Mouse (Mus musculus) lung, postnatal 36 days (tissue): ENCODE results near the gene Nckap5l.
A peak's percentile ranks its signal among the peaks of the same experiment; 100 is the strongest.
"Not testable (repeated sequence)": the region's sequence is repeated elsewhere in the genome, so short reads cannot be mapped to it uniquely, and the experiment has no call there.

ENCODE experiments used
- DNase-seq: peaks from one replicate; pipeline ENCODE4 v3.0.0; 2022; ENCODE audit warnings: mixed read lengths

Gene Nckap5l

GRCm38 (mm10) chr15:99469067-99469466, 11.5 kb upstream of the Nckap5l start:
- DNase-seq = peak; percentile 95

DNA sequence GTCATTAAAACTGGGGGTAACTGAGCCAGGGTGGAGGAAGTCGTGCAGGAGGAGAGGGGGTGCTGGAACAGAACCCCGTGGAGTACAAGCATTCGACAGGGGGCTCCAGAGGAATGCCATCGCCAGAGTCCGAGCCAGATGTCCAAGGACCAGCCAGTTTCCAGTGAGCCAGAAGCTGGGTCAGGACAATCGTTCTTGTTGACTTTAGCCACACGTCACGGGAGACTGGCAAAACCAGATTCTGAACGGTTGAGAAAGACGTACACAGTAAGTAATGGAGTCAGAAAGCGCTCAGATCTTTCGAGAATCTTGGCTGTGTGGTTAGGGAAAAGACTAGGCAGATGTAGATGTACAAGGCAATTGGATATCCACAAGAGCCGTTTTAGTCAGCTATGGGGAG, 5.6 kb upstream of the Nckap5l start:
- peak; percentile 74 for DNase-seq

GRCm38 (mm10) chr15:99456963-99457605, 464 bp downstream of the Nckap5l start:
- peak; percentile 65 for DNase-seq

GRCm38 (mm10) chr15:99456338-99456962, 1.1 kb downstream of the Nckap5l start:
- DNase-seq = peak; percentile 49

- DNase-seq = no peak
Measured at GRCm38 (mm10) chr15:99455415-99455814, 2.1 kb downstream of the Nckap5l start.

GRCm38 (mm10) chr15:99454585-99455279, 2.8 kb downstream of the Nckap5l start:
- DNase-seq = no peak

DNA sequence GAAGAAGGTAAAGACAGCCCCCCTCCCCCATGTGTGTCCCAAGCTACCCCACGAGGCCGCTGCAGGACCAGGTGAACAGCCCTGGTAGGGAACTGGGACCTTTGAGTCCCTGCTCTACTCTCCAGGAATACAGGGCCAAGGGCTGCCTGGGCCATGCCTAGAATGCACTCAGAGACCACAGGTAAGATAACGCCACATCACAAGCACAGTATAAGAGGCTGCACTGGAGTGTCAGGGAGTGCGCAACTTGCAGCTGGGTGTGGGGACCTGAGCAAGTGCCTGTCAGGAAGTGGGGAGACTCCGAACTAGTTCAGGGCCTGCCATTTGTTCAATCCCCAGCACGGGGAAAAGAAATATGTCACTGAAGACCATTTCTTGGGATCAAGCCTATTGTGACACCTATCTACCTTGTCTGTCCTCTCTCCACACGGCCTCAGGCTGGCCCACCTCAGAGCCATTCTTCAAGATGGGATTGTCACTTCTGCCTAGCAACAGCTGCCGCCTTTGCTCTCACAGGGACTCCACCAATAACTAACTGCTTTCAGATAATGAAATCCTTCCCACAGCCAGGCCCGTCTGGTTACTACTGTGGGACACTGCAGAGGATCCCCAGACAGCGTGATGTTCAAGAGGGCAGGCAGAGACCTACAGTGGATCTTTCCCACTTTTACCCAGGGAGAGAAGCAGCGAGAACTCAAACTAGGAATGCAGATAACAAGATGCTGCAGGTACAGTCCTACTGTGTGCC, 4.2 kb downstream of the Nckap5l start:
- peak; percentile 59 for DNase-seq

GRCm38 (mm10) chr15:99449751-99450280, 7.7 kb downstream of the Nckap5l start:
- DNase-seq = no peak

DNA sequence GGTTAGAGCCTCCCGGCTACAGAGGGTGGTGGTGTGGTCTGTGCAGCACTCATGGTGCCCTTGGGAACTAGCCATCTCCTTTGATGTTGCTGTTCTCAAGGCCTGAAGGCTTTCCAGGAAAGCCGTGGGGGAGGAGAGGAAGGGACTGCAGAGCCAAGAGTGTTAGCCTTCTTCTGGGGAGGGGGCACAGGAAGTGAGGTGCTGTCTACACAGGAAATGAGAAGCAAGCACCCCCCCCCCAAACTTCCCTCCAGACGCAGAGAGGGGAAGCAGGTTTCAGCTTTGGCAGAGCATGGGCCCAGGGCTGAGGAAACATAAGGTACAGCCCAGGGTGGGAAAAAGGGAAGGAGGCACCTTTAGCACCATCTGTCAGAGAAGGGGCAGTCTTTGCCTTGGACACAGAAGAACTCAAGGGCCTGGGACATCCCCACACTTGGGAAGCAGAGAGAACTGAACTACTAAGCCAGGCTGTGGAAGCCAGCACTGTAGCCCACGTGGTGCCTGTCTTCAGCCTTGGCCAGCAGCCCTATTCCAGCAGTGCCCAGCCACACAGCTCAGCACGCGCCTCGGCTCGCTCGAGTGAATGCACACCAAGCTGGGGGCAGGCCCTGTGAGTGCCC, 8.3 kb downstream of the Nckap5l start:
- DNase-seq = peak; percentile 67

DNA sequence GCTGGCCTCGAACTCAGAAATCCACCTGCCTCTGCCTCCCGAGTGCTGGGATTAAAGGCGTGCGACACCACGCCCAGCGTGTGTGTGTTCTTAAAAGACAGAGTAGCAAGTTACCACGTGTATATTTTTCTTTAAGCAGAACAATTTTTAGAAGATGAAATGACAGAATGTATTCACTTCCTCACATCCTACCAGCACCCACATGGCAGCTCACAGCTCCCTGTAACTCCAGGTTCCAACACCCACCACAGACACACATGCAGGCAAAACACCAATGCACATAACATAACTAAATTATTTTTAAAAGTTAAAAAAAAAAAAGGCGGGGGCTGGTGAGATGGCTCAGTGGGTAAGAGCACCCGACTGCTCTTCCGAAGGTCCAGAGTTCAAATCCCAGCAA, 11.4 kb downstream of the Nckap5l start:
- not testable (repeated sequence) for DNase-seq

GRCm38 (mm10) chr15:99445567-99445966, 12.0 kb downstream of the Nckap5l start:
- DNase-seq = no peak

DNA sequence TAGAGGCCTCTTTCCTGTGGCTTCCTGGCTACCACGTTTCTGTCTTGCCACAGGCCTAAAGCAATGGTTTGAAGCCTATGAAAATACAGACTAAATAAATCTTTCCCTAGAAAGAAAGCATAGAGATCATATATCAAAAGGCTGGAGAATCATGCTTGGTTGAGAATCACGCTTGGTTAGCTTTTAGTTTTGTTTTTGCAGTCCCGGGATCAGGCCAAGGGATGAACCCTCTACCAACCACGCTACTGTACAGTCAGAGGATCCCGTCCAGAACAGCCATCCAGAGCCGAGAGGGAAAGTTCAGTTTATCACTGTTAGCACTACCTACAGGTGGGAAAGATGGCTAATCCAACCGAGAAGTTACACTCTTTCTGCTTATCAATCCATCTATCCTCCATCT, 15.2 kb downstream of the Nckap5l start:
- DNase-seq = no peak

- DNase-seq = no peak
Measured at GRCm38 (mm10) chr15:99440816-99441457, 16.6 kb downstream of the Nckap5l start.

DNA sequence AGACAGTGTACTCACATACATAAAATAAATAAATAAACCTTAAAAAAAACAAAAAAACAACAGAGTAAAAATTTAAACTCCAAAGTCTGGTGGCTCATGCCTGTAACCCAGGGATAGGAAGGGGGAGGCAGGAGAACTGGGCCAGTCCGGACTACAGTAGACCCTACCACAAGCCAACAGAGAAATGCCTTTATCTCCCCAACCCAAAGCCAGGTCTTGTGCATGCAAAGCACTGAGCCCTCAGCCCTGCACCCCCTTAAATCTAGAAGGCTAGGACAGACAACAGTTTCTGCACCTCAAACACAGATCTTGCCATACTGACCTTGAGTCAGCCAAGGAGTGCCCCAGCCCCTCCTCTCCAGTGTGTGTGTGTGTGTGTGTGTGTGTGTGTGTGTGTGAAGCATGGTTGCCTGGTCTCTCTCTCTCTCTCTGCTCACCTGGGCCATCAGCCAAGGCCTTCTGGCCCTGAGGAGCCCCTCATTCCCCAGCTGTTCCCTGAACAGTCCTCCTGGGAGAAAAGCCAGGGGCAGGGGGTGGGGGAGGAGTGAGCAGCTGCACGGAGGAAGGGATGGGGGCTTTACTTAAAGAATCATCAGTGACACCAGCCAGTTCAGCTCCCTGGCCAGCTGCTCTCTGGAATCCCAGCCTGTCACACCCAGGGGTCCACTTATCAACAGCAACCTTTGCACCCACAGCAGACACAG, 17.3 kb downstream of the Nckap5l start:
- no peak for DNase-seq

- DNase-seq = no peak
Measured at GRCm38 (mm10) chr15:99438966-99439698, 18.4 kb downstream of the Nckap5l start.

DNA sequence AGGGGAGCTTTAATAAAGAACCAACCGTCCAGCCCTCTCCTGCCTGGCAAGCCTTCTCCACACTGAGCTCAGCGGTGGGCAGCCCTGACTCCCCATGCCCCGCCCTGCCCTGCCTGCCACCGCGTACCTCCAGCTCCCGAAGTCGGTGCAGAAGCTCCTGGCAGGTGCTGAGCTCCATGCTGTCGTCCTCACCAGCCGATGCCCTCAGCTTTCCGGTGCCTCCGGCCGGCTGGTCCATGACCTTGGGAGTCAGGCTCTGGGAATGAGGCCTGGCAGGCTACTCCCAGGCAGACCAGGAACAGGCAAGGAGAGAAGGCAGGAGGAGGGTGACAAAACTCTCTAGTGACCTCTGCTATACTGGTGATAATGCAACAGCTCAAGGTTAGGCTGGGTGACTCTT, 23.6 kb downstream of the Nckap5l start:
- no peak for DNase-seq

DNA sequence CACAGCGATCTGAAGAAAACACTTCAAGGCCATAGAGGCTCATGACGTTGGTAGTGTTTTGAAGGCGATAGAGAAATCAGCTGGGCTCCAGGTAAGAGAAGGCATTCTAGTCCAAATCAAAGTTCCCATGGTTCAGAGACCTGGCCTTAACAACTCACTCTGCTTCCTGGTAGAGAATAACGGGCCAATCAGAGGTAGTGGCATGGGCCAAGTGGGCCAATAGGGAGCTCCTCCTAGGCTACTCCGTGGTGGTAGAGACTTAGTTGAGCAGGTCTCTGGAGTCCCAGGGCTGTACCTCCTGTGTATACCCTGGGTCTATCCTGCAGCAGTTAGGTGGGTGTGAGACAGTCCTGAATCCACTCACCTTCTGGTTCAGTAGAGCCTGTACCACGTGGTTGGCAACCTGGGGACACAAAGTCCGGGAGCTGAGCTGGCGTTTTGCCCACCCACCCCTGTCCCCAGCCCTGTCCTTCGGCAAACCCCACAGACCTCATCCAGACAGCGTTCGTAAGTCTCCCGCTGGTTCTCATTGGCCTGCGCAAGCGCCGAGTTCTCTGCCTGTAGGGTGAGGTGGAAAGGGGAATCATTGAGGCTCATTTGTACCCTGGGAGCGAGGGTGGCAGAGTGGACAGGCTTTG, 24.3 kb downstream of the Nckap5l start:
- DNase-seq = no peak

- no peak for DNase-seq
Measured at GRCm38 (mm10) chr15:99431967-99432366, 25.6 kb downstream of the Nckap5l start.

DNA sequence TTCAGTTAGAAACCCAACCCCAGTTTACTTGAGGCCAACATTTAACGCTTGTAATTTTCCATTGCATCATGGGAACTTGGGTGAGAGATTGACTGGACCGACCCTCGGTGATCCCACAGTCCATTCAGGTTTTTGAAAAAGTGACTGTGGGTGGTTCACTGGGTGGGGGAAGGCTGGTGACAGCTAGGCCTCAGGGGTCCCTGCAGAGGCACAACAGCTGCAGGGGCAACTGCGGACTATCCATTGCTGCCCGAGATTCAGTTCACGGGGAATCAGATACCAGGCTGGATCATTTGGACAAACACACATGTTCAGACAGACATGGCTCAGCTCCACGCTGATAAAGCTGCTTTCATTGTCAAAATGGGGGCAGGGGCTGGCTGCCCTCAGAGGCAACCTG, 26.0 kb downstream of the Nckap5l start:
- DNase-seq = no peak

DNA sequence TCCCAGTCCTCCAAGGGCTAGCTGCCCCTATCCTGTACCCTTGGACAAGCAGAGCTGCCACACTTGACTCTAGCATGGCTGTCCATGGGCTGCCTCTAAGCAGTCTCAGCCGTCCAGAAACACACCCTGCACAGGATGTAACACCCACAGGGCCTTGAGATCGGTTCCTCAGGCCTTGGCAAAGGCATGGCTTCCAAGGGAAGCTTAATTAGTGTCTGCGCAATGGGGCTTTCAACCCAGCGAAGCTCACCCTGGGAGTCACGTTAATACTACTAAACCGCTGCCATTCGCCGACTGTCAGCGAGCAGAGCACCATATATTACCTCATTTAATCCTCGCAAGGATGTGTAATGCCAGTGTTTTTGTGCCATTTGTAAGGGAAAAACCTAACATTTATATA, 26.5 kb downstream of the Nckap5l start:
- DNase-seq = no peak
